Mouse (Mus musculus) lung, embryonic 14.5 days (tissue): ENCODE results near the gene Hrh3. TPM values are rescaled to one million over a fixed set of nuclear protein-coding genes. Genes with fewer than 3 reads are reported as not detected.

ENCODE experiments used
- ATAC-seq: fragments of 200-750 bp; cut with Nextera tagmentation; 2 replicates; pipeline ENCODE4 v1.8.0; 2017; ENCODE audit warnings: mild to moderate bottlenecking, moderate TSS enrichment, moderate library complexity; ENCODE audit not compliant: insufficient read depth
- DNase-seq: peaks from one replicate; pipeline ENCODE4 v3.0.0-alpha.2; 2015
- H3K27ac ChIP-seq: fragments of 300-500 bp; sonication (generic); 2 replicates; pipeline ENCODE4 v1.5.1; 2014; ENCODE audit warnings: low read depth, mild to moderate bottlenecking, moderate library complexity
- H3K27me3 ChIP-seq: fragments of 300-500 bp; sonication (generic); 2 replicates; pipeline ENCODE4 v1.6.1; 2014; ENCODE audit warnings: low read length, control low read depth; ENCODE audit not compliant: insufficient read depth
- H3K36me3 ChIP-seq: fragments of 300-500 bp; sonication (generic); 2 replicates; pipeline ENCODE4 v1.6.1; 2014; ENCODE audit warnings: control low read depth; ENCODE audit not compliant: insufficient read depth
- H3K4me1 ChIP-seq: fragments of 300-500 bp; sonication (generic); 2 replicates; pipeline ENCODE4 v1.6.1; 2014; ENCODE audit warnings: antibody characterized with exemption, control low read depth; ENCODE audit not compliant: insufficient read depth
- H3K4me2 ChIP-seq: fragments of 300-500 bp; sonication (generic); 2 replicates; pipeline ENCODE4 v1.6.1; 2014; ENCODE audit warnings: mild to moderate bottlenecking
- H3K4me3 ChIP-seq: fragments of 300-500 bp; sonication (generic); 2 replicates; pipeline ENCODE4 v1.5.1; 2014; ENCODE audit warnings: low read depth, low read length
- H3K9ac ChIP-seq: fragments of 300-500 bp; sonication (generic); 2 replicates; pipeline ENCODE4 v1.6.1; 2014
- H3K9me3 ChIP-seq: fragments of 300-500 bp; sonication (generic); 2 replicates; pipeline ENCODE4 v1.6.1; 2016; ENCODE audit warnings: low read depth, low read length, control low read depth
- CTCF ChIP-seq: IDR thresholded peaks from 2 replicates; pipeline ENCODE4 v1.5.1; 2016; ENCODE audit warnings: antibody characterized with exemption, low read depth
- WGBS: fragments of 180-500 bp; shearing (Covaris S2); extraction: QIAGEN DNeasy Blood & Tissue Kit; methylation state at CpG from one replicate; pipeline ENCODE4 v1.1.7; 2014; 5-methylcytosine and 5-hydroxymethylcytosine counted together
- polyA plus RNA-seq: library from polyadenylated mRNA; unstranded; fragments of >200 nt; fragmentation: Nextera tagmentation; extraction: Ambion mirVana; gene quantifications from 2 replicates; pipeline ENCODE4 v1.2.1, GENCODE M21; 2014

Gene Hrh3
- polyA plus RNA-seq, 1 experiment from 2014 or later = not detected

DNA sequence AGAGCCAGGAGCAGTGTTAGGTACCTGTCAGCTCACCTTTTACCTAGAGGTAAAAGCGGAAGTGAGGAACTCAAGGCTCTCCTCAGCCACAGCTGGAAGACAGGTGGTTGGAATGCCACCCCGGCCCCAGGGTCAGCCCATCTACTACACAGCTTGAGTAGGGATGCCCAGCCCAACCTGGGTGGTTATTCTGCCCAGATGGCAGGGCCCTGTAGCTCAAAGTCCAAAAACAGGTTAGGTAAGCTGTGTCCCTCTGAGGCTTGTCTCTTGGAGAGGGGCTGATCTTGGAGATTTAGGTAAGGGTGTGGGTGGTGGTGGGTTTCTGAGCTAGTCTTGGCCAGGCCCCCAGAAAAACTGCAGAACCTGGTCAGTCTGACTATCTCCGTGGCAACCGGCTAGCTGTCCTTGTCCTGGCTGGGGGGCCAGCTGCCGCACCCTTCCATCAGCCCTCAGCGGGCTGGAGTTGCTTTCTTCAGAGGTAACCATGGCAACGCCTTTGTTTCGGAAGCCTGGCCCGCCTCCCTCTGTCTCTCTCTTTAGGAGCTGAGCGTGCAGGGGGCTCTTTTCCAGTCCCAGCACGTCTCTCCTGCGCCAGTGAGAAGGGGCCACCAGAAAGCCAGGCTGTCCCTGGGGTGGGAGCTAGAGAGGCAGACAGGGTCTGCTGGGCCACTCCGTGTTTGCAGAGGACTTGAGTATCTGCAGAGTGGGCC is 13.4 kb upstream of the Hrh3 start:
- Histone ChIP-seq H3K4me2 (peak overlapping the region; percentile 75), H3K4me3 (no peak overlapping the region; the same call in 1 of the 2 replicates), H3K36me3 (no peaks in the 10 kb centered on the region), H3K4me1 (peaks cover 32% of the 10 kb centered on the region), H3K27me3 (no peaks in the 10 kb centered on the region), H3K9me3 (no peaks in the 10 kb centered on the region), H3K9ac (no peak overlapping the region), H3K27ac (no peak overlapping the region)
- no peak for ATAC-seq
- TF ChIP-seq CTCF = no peak
- WGBS = 9% methylated on average over 13 of the region's 13 CpGs
- DNase-seq = peak; percentile 56

DNA sequence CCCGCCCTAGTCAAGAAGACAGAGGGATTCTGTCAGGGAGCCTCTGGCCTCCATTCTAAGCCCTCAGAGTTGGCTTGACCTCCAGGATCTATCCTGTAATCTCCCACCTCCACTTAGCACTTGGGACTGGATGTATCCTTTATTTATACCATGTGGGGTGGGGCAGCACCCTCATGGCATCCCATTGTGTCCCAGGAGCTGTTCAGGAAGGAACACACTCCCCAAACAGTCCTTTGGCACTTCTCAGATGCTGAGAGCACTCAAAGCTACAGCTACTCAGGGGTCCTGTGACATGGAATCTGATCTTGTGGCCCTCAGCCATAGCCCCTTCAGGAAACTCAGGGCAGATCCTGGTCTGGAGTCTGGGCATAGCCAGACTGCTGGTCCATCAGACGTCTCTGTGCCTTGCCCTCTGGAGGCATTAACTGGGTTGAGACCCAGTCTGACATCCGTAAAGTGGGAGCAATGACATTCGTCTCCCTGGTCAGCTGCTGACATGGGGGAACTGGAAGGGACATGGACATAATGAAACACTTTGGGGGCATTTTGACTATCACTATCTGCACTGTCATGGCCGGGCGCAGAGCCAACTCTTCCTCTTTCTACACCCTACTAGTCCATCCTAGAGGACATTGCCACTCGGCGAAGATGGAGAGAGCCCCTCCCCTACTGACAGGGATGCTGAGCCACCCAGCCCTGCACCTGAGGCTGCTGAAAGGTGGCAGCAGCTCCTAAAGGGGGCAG is 12.6 kb upstream of the Hrh3 start:
- no peak for TF ChIP-seq CTCF
- no peak overlapping the region for H3K4me2 ChIP-seq
- no peaks in the 10 kb centered on the region for H3K9me3 ChIP-seq
- H3K9ac ChIP-seq = no peak overlapping the region
- ATAC-seq (no peak), DNase-seq (no peak)
- no peaks in the 10 kb centered on the region for H3K36me3 ChIP-seq
- H3K4me3 ChIP-seq = no peak overlapping the region
- peaks cover 32% of the 10 kb centered on the region for H3K4me1 ChIP-seq
- H3K27ac ChIP-seq = no peak overlapping the region
- no peaks in the 10 kb centered on the region for H3K27me3 ChIP-seq
- WGBS = 65% methylated on average over 8 of the region's 8 CpGs

DNA sequence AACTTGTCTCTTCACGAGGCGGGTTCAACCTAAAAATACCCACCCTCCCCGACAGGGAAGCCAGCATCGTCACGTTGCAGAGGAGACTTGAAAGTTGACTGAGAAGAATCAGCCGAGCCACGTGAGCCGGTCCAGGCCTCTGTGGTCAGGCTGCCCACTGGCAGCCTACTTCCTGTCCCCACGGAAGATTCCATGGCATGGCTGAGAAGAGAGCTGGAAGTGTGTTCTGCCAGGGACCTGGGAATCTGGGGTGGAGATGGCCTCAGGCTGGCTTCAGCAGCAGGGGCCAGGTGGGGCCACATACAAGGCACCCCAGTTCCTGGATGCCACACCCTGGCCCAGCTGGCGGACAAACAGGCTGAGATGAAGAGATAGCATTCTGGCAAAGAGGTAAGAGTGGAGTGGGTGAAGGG is 11.8 kb upstream of the Hrh3 start:
- H3K27ac ChIP-seq = no peak overlapping the region
- no peaks in the 10 kb centered on the region for H3K9me3 ChIP-seq
- no peaks in the 10 kb centered on the region for H3K36me3 ChIP-seq
- no peak overlapping the region for H3K9ac ChIP-seq
- TF ChIP-seq CTCF = no peak
- H3K4me1 ChIP-seq = peaks cover 32% of the 10 kb centered on the region
- no peak overlapping the region for H3K4me2 ChIP-seq
- DNase-seq (no peak), ATAC-seq (no peak)
- H3K4me3 ChIP-seq = no peak overlapping the region
- no peaks in the 10 kb centered on the region for H3K27me3 ChIP-seq
- WGBS = 63% methylated on average over 10 of the region's 10 CpGs

DNA sequence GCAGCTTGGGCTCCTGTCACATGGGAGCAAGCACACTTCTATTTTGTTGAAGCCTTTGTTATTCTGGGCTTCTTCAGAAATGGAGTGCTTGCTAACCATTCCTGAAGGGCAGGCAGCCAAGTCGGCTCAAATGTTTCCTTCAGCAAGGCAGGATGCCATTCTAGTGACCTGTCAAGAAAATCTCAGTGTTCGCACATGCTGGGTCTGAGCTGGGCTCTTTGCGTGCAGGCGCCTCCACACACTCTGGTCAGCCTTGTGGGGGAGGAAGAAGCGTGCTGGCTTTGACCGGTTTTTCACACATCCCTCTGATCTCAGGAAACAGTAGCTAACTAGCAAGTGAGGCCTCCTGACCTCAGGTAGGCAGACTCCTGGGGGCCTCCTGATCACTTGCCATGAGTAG is 11.0 kb upstream of the Hrh3 start:
- H3K9me3 ChIP-seq = no peaks in the 10 kb centered on the region
- H3K4me2 ChIP-seq = no peak overlapping the region
- peak; percentile 79 for DNase-seq
- H3K36me3 ChIP-seq = no peaks in the 10 kb centered on the region
- H3K4me1 ChIP-seq = peaks cover 32% of the 10 kb centered on the region
- ATAC-seq = no peak
- 10% methylated on average over 6 of the region's 6 CpGs for WGBS
- H3K4me3 ChIP-seq = no peak overlapping the region
- TF ChIP-seq CTCF = no peak
- H3K27ac ChIP-seq = peak overlapping the region; percentile 66; the same call in 1 of the 2 replicates
- no peaks in the 10 kb centered on the region for H3K27me3 ChIP-seq
- H3K9ac ChIP-seq = no peak overlapping the region

DNA sequence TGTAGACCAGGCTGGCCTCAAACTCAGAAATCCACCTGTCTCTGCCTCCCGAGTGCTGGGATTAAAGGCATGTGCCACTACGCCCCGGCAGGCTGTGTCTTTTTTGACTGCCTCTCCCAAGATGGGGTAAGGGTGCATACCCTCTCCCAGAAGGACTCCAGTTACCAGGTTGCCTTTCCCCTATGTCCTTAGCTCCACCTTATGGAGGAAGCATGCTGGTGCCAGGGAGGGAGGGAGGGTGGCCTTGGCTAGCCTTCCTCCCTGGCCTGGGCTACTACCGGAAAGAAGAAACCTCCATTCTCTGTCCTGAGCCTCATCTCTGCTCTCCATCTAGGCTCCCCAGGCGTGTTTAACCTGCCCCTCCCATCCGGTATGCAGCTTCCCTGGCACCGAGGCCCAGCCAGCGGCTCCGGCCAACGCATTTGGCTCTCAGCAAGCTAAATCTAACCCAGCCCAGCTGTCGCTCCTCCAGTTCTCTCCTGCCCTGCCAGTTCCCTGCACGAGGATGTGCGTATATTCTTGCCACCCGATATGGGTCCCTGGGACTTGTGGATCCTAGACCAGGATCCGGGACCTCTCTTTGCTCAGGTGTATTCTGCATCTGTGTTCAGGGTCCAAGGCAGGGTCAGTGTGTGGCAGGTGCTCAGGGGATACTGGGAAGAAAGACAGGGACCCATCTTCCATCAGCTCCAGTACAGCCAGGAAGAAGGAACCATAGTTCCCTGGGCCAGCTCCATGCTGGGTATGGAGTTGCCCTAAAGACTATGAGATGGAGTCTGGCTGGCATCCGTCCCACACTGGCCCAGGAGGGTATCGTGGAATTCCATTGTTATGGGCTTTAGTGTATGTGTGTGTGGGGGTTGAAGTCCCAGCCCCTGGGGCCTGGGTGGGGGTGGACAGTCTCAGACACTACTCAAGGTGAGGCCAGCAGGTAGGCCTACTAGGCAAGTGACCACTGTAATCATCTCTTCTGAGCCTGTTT is 9.9 kb upstream of the Hrh3 start:
- TF ChIP-seq CTCF = peak; percentile 26
- H3K27ac ChIP-seq = no peak overlapping the region; the same call in 1 of the 2 replicates

DNA sequence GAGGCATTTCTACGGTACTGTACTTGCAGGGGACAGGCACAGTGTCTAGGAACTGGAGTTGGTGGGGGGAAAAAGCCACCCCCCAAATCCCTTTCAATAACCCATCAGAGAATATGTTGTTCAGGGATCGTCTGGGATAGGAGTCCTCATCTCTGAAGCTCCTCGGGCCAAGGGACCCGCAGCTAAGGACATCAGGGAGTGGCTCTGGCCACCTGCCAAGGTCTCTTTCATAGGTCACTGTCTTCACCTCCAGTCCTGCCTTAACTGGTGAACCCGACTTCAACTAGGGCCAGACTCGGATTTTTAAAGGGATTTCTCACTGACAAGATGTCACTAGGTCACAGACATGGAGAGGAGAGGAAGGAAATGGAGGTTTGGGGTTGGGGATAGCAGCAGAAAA is 4.0 kb upstream of the Hrh3 start:
- no peak for ATAC-seq
- no peak for TF ChIP-seq CTCF
- Histone ChIP-seq H3K27ac (no peak overlapping the region), H3K27me3 (peaks cover 25% of the 10 kb centered on the region), H3K4me1 (no peaks in the 10 kb centered on the region), H3K36me3 (no peaks in the 10 kb centered on the region), H3K9ac (no peak overlapping the region), H3K9me3 (no peaks in the 10 kb centered on the region), H3K4me2 (no peak overlapping the region), H3K4me3 (no peak overlapping the region)
- no peak for DNase-seq
- WGBS = 46% methylated on average over 6 of the region's 6 CpGs

More for the DNA sequence above, 9.9 kb upstream of the Hrh3 start:
- H3K4me3 ChIP-seq = no peak overlapping the region
- 48% methylated on average over 17 of the region's 17 CpGs for WGBS
- peaks cover 28% of the 10 kb centered on the region for H3K4me1 ChIP-seq
- H3K36me3 ChIP-seq = no peaks in the 10 kb centered on the region
- no peaks in the 10 kb centered on the region for H3K27me3 ChIP-seq
- no peak overlapping the region for H3K4me2 ChIP-seq
- ATAC-seq = no peak
- no peak for DNase-seq
- no peak overlapping the region for H3K9ac ChIP-seq
- H3K9me3 ChIP-seq = no peaks in the 10 kb centered on the region
